Mouse (Mus musculus): ENCODE results near the gene Skap1.

DNA sequence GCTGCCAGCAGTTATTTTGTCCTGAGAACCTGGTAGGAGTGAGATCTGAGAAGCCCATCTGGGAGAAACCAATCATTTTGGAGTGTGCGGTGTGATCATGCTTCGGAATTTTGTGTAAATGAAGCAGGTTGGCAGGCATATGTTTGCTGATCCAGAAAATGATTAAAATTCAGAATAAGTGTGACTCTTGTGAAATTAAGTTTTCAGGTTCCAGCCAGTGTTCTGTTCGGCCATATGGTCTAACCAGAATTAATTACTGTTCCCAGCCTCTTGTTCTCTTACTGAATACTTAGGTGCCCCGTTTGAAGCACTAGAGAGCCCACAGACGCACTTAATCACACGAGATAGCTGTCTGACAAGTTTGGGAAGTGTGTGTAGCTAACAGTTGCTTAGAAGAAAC, 36.6 kb downstream of the Skap1 start:
- no peak for TF ChIP-seq JUND (IDR thresholded peaks at IDR 0.05; ENCODE audit: low read depth, low read length)
- no peak for TF ChIP-seq CTCF (IDR thresholded peaks at IDR 0.05 in 2 of 3, conservative IDR thresholded peaks at IDR 0.05 in 1 of 3; ENCODE audit: control insufficient read depth in 1 of 3, insufficient read depth in 1 of 3, low read depth in 2 of 3, low read length in 3 of 3, poor library complexity in 1 of 3, severe bottlenecking in 1 of 3)
- TF ChIP-seq BHLHE40 (IDR thresholded peaks at IDR 0.05; ENCODE audit: borderline replicate concordance, low read depth, low read length) = no peak
- no peak for TF ChIP-seq USF1 (IDR thresholded peaks at IDR 0.05; ENCODE audit: low read depth, low read length)
